Comparison of ENCODE assay signal across 27 mouse cellular contexts in genomic region chr14:72716175-72716574, GRCm38 (mm10). TPM values are rescaled to one million over a fixed set of nuclear protein-coding genes. Genes with fewer than 3 reads are reported as not detected.
DNase-seq lines count a peak whose midpoint lies in the region; ATAC-seq and TF ChIP-seq lines count a peak whose summit lies in the region.
"Had no signal": no experiment of that assay in that cellular context is flagged by ENCODE, and none has a peak within 500 bp of the region (broad histone marks: within the 10 kb centered on the region; RNA-seq: fewer than 3 reads in every experiment).

No protein-coding gene starts in this region.

- no peaks in the 10 kb centered on the region for H3K36me3 ChIP-seq in stomach, postnatal 0 days (ENCODE audit: control insufficient read depth, insufficient read depth, low read length)
- no peaks in the 10 kb centered on the region for H3K36me3 ChIP-seq in intestine, embryonic 15.5 days
- H3K36me3 ChIP-seq: G1E had no signal

- WGBS in stomach, postnatal 0 days = 82% methylated on average over 4 of the region's 4 CpGs
- 90% methylated on average over 4 of the region's 4 CpGs for WGBS in intestine, embryonic 15.5 days

- no peaks in the 10 kb centered on the region for H3K27me3 ChIP-seq in stomach, postnatal 0 days (ENCODE audit: control insufficient read depth, insufficient read depth, low read length)
- no peaks in the 10 kb centered on the region; the same call in 1 of the 2 replicates for H3K27me3 ChIP-seq in intestine, embryonic 15.5 days (replicated peaks)
- H3K27me3 ChIP-seq: CH12.LX, Patski had no signal

- intact Hi-C loops in left cerebral cortex, postnatal 10 days (cut with DNase I) = no loop called here

- no peak overlapping the region for H3K4me2 ChIP-seq in stomach, postnatal 0 days (replicated peaks; ENCODE audit: low read depth)
- H3K4me2 ChIP-seq in intestine, embryonic 15.5 days (replicated peaks) = no peak overlapping the region

- H3K4me1 ChIP-seq in stomach, postnatal 0 days (replicated peaks; ENCODE audit: control insufficient read depth, insufficient read depth) = no peaks in the 10 kb centered on the region
- H3K4me1 ChIP-seq in intestine, embryonic 15.5 days (replicated peaks) = no peaks in the 10 kb centered on the region

- DNase-seq in 3134 (ENCODE audit: extremely low read depth, insufficient read length, low spot score) (peak; percentile 23), 3T3-L1 (ENCODE audit: low read depth, low spot score) (peak; percentile 29), 416B (ENCODE audit: low read depth) (peak; percentile 73), NIH3T3 (ENCODE audit: low read depth) (peak; percentile 39)
- no peak for DNase-seq in Muller cell, postnatal 12 days (ENCODE audit: inconsistent ontology term)
- DNase-seq in left cerebral cortex, postnatal 10 days (ENCODE audit: extremely low spot score in 1 of 2, low spot score in 2 of 2) = no peak
- no peak for DNase-seq in stomach, postnatal 0 days (ENCODE audit: low spot score)
- DNase-seq: adrenal gland, adult 2 months; adrenal gland, adult 8-10 months; adrenal gland, postnatal 10 days; adrenal gland, postnatal 14 days; adrenal gland, postnatal 25 days; adrenal gland, postnatal 36 days; B cell, adult 2 months; cerebellum, adult 11 months; cerebellum, adult 11-12 months; cerebellum, adult 18-20 months; cerebellum, adult 2 months; cerebellum, adult 8-10 months; cerebellum, adult 9-10 months; cerebellum, adult 9-11 months had no signal

- no peak for TF ChIP-seq CTCF in stomach, postnatal 0 days (IDR thresholded peaks at IDR 0.05; ENCODE audit: low read depth)

- no peak overlapping the region for H3K9ac ChIP-seq in stomach, postnatal 0 days (ENCODE audit: low read length)
- no peak overlapping the region for H3K9ac ChIP-seq in intestine, embryonic 15.5 days

- H3K4me3 ChIP-seq in stomach, postnatal 0 days (ENCODE audit: low read depth, low read length) = no peak overlapping the region
- no peak overlapping the region for H3K4me3 ChIP-seq in intestine, embryonic 15.5 days (replicated peaks)

- no peak overlapping the region for H3K27ac ChIP-seq in stomach, postnatal 0 days (replicated peaks)
- no peak overlapping the region for H3K27ac ChIP-seq in intestine, embryonic 15.5 days

- H3K9me3 ChIP-seq in stomach, postnatal 0 days (ENCODE audit: control insufficient read depth, low read length) = no peaks in the 10 kb centered on the region
- no peaks in the 10 kb centered on the region for H3K9me3 ChIP-seq in intestine, embryonic 15.5 days
- H3K9me3 ChIP-seq: G1E had no signal

- TF ChIP-seq EP300 in stomach, postnatal 0 days (optimal IDR thresholded peaks at IDR 0.05) = no peak

- ATAC-seq in stomach, postnatal 0 days (ENCODE audit: low FRiP score, low TSS enrichment) = no peak
- no peak for ATAC-seq in intestine, embryonic 15.5 days
- ATAC-seq: activated CD4-positive, CD25-positive, alpha-beta regulatory T cell, adult 4 months; CD4-positive, CD25-positive, alpha-beta regulatory T cell, adult 4 months; Patski had no signal

RNA-seq across cellular contexts. Expression of gene Fndc3a, which starts 6.4 kb away (rescaled TPM):
- total RNA-seq in left cerebral cortex, postnatal 10 days (2021) = 10 to 100 TPM; 43.7 to 45.6 TPM
- 17.9 and 25.0 TPM in 2 replicates for polyA plus RNA-seq in stomach, postnatal 0 days (2015; fragmentation: Nextera tagmentation; extraction: Ambion mirVana)
- polyA plus RNA-seq in intestine, embryonic 15.5 days (2015; fragmentation: Nextera tagmentation; extraction: Ambion mirVana) = 44.5 and 53.3 TPM in 2 replicates

Comparison
In these comparisons a context has a peak if more than half of its experiments do, and no peak if none do; other contexts are left out.
1. DNase-seq: peak in 3134 (single experiment), 3T3-L1 (single experiment), 416B (single experiment) and NIH3T3 (single experiment); none in Muller cell, postnatal 12 days (single experiment), left cerebral cortex, postnatal 10 days (0 of 2) and stomach, postnatal 0 days (single experiment).